Mouse (Mus musculus): Measurements from ENCODE around the gene Pde8b. TPM values are rescaled to one million over a fixed set of nuclear protein-coding genes. Genes with fewer than 3 reads are reported as not detected.
A peak's percentile ranks its signal among the peaks of the same experiment; 100 is the strongest.

Pde8b gene
- polyA plus RNA-seq (2012; ENCODE audit: insufficient read depth, insufficient read length, missing spikeins): not detected in 2 replicates

DNA sequence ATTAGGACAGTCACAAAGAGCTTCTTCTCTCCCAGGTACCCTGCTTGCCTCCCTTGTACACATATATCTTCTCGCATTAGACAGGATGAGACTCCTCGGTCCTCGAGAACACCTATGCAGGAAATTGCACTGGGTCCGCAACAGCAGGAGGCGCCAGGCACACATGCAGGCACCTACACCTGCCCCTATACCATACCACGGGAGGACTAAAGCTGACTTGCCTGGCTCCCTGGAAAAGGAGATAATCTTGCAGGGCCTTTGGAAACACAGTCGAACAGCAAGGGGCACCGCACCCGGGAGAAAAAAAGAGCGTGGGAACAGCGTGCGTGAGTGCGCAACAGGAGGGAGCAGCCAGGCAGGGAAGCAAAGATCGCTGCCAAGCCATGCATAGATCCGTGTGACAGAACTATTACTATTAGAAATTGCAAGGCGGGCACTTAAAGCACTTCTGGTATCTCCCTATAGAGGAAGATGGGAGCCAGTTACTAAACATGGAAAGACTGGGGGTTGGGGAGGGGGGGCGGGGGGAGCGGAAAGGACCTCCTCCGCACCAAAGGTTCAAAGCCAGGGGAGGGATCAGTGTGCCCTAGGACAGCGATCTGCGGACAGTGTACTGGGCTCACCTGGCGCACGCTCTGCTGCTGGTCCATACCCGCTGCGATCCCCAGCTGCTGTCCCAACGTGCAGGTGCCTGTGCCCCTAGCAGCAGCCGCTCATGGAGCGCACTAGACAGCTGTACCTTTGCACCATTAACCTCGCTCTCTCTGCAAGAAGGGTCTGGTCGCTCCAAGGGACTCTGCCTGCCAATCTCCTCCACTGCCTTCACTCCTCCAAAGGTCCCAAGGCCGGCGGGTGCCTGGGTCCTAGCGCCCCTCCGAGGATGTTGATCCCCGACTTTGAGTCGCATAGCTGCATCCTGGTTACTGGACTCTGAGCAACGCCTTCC is at the start of gene Pde8b:
Gene Pde8b (minus strand): TSS at position 826 of the 946 bp plus-strand sequence.
- peak within 1 kb of the TSS; percentile 14; the same call in 1 of the 2 replicates for H3K4me3 ChIP-seq (ENCODE audit: insufficient read depth, low read depth, low read length)
- no peak within 1 kb of the TSS for H3K27ac ChIP-seq (replicated peaks; ENCODE audit: low read depth, low read length)
- H3K4me1 ChIP-seq (ENCODE audit: control insufficient read depth, insufficient read depth, insufficient read length, low read length): no peaks in the 10 kb centered on the region

DNA sequence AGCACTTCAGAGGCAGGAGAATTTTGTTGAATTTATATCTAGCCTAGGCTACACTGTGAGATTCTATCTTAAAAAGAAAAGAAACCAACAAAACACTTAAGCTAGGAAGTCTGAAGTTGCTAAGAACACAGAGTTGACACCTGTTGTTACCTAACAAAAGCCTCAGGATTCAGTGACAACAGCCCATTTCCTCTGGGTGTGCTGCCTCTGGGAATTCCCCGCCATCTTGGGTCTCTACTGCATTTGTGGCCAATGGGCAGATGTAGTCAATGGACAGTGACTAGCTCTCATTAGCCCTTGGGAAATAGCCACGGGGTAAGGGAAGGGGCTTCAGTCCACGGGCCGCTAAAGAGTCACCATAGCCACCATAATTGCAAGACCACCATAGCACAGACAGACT is 41.8 kb upstream of the Pde8b start:
- no peak overlapping the region for H3K27ac ChIP-seq (replicated peaks; ENCODE audit: low read depth, low read length)
- H3K4me3 ChIP-seq (ENCODE audit: insufficient read depth, low read depth, low read length): no peak overlapping the region
- no peaks in the 10 kb centered on the region for H3K4me1 ChIP-seq (ENCODE audit: control insufficient read depth, insufficient read depth, insufficient read length, low read length)

DNA sequence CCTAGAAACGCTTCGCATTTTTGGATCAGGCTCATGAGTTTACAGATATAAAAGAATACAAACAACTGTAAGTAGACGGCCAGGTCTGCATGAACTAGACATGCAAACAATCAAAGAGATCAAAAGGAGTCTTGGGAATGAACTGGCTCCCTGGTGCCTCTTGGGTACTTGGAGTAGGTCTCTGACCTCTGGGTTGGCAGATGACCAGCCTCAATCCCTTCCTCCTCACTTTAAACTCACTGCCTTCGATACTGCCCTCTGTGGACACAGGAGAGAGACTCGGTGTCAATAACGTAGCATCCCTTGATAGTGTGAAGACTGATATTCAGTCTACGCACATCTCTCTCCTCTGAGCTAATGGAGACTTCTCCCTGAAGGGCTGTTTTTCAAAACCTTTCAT is 37.9 kb upstream of the Pde8b start:
- Histone ChIP-seq H3K4me3 (ENCODE audit: insufficient read depth, low read depth, low read length) (no peak overlapping the region), H3K4me1 (ENCODE audit: control insufficient read depth, insufficient read depth, insufficient read length, low read length) (no peaks in the 10 kb centered on the region), H3K27ac (replicated peaks; ENCODE audit: low read depth, low read length) (no peak overlapping the region)

DNA sequence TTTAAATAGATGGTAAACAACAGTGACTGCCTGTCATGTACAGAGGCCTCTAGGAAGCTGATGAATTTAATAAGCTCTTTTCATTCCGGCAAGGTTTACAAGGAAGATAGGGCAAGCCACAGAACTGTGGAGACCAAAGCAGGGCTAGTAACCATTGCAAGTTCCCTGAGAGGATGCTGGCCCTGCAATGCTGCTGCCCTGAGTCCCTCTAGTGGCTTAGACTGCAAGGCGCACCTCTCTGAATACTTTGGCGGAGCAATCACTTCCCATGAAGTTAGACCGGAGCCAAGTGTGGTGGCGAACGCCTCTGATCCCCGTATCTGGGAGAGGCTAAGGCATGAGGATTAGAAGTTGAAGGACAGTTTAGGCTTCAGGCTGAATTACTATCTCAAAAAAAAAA is 36.9 kb upstream of the Pde8b start:
- Histone ChIP-seq H3K4me1 (ENCODE audit: control insufficient read depth, insufficient read depth, insufficient read length, low read length) (no peaks in the 10 kb centered on the region), H3K27ac (replicated peaks; ENCODE audit: low read depth, low read length) (no peak overlapping the region), H3K4me3 (ENCODE audit: insufficient read depth, low read depth, low read length) (no peak overlapping the region)

DNA sequence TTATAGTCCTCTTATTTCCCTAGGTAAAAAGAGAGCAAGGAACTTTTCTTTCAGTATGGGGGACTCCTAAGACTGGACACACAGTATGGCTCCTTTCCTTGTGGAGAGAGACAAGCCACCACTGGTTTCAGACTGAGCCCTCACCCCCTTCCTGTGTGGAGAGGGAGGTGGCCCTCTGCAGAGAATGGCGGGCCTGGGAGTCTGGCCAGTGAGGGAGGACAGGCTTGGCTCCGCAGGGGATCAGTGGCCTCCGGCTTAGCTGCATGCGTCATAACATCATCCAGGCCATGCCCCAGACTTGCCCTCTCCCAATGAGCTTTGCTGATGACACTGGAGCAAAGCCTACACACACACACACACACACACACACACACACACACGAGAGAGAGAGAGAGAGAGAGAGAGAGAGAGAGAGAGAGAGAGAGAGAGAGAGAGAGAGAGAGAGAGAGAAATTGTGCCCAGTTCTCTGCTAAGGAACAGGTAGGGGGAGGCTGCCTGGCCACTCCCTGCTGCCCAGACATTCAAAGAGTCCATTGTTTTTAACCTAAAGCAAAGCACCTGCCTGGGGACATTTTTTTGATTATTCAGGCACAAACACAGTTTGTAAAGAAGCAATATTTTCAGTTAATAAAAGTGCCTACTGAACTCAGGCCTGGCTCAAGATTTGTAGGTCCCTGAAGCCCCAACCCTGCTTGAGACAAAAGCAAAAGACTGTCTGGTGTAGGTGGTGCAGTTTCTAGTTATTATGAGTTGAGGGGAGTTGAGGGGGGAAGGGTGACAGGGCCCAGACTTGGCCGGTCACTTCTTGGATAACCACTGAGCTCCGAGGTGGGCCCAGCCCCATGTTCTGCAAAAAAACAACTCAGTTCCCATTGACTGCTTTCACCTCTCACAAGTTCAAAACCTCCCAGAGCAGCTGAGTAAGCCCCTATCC is 31.9 kb upstream of the Pde8b start:
- H3K4me3 ChIP-seq (ENCODE audit: insufficient read depth, low read depth, low read length): no peak overlapping the region
- H3K4me1 ChIP-seq (ENCODE audit: control insufficient read depth, insufficient read depth, insufficient read length, low read length): no peaks in the 10 kb centered on the region
- no peak overlapping the region for H3K27ac ChIP-seq (replicated peaks; ENCODE audit: low read depth, low read length)

DNA sequence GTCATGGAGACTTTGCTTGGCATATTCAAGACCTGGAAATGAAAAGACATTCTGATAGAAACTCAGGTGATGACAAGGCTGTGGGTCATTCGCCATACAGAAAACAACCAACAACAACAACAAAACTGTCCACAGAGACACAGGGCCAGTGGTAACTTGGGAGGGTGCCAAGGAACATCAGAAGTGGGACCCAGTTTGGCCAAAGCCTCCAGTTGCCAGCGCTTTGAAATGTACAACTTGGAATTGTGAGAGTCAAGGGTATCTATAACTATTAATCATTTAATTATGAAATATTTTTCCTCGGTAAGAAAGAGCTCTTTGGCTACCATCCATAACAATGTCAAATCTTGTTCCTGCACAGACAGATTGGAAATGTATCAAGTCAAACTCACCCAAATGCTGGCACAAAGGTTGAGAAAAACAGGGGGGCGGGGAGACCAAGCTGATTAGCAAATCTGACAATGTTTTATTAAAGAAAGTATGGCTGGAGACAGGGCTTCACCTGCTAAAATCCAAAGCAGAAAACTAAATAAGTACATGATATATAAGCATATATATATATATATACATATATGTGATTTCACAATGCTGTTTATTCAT is 28.4 kb upstream of the Pde8b start:
- Histone ChIP-seq H3K27ac (replicated peaks; ENCODE audit: low read depth, low read length) (no peak overlapping the region), H3K4me3 (ENCODE audit: insufficient read depth, low read depth, low read length) (no peak overlapping the region), H3K4me1 (ENCODE audit: control insufficient read depth, insufficient read depth, insufficient read length, low read length) (no peaks in the 10 kb centered on the region)

DNA sequence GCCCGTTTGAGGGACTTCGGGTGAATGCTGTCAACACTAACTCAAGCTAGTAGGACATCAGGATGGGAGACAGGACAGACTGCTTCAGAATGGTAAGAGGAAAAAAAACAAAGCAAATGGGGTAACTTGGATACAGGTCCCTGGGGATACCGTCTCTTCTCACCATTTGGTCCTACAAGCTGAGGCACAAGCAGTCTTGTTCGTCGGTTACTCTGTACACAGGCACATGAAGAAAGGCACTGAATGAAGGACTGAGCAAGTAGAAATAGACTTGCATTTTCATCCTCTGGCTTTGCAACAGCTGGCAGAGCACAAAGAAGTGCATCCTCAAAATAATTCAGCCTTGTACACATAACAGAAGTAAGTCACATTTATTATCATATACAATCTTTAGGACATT is 14.6 kb upstream of the Pde8b start:
- H3K4me1 ChIP-seq (ENCODE audit: control insufficient read depth, insufficient read depth, insufficient read length, low read length): no peaks in the 10 kb centered on the region
- no peak overlapping the region for H3K4me3 ChIP-seq (ENCODE audit: insufficient read depth, low read depth, low read length)
- H3K27ac ChIP-seq (replicated peaks; ENCODE audit: low read depth, low read length): no peak overlapping the region

DNA sequence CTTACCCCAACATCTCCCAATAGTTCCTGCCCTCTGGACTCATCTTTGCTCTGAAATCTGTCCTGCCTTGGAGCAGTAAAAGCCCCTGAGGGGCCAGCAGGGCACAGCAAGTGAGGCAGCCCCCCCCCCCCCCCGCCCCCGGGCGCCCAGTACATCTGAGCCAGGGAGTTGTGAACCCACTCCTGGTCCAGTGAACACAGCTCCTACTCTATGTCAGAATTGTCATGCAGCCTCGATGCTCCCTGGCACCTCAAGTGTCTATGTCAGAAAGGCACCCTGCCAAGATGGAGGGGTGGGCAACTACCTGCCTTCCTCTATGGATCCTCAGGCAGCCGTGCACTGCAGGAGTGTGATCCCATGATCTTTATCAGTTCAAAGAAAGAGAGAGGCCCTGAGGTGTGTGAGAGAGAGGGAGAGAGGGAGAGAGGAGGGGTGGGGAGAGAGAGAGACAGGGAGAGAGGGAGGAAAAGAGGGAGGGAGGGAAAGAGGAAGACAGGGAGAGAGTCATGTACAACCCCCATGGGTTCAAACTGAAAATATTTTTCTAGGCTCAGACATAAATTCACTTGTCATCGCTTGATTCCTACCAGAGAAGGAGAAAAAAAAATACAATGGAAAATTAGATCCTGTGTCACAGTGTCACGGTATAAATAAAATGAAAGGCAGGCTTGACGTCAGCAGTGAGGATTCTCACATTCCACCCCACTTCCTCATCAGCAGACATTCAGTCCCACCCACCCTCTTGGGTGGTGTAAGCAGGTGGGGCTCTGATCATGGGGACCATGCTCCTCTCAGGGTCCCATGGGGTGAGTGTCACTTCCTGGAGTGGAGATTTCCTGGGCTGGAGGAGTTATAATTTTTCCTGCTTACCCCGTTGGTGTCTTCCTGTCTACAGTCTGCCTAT is 11.0 kb upstream of the Pde8b start:
- Histone ChIP-seq H3K27ac (replicated peaks; ENCODE audit: low read depth, low read length) (0 out of 2 replicates have a peak overlapping the region, but pooled peaks have one; percentile 53), H3K4me3 (ENCODE audit: insufficient read depth, low read depth, low read length) (no peak overlapping the region), H3K4me1 (ENCODE audit: control insufficient read depth, insufficient read depth, insufficient read length, low read length) (no peaks in the 10 kb centered on the region)

DNA sequence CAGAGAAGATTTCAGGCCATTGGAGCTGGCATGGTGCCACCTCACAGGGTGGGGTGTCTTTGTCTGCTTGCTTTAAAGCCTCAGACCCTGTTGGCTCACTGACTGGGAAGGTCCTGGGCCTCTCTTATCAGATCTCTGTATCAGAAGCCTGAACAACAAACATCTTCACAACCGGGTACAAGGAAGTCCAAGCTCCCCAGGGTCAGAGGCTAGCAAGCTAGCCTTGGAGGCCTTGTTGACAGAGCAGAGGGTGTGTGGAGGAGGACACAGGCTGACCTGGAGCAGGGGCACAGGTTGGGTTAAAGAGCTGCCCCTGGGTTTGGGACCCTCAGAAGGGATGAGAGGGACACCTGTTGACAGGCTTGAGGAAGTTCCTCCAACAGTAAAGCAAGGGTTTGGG is 10.3 kb upstream of the Pde8b start:
- Histone ChIP-seq H3K4me3 (ENCODE audit: insufficient read depth, low read depth, low read length) (no peak overlapping the region), H3K4me1 (ENCODE audit: control insufficient read depth, insufficient read depth, insufficient read length, low read length) (no peaks in the 10 kb centered on the region), H3K27ac (replicated peaks; ENCODE audit: low read depth, low read length) (no peak overlapping the region)

DNA sequence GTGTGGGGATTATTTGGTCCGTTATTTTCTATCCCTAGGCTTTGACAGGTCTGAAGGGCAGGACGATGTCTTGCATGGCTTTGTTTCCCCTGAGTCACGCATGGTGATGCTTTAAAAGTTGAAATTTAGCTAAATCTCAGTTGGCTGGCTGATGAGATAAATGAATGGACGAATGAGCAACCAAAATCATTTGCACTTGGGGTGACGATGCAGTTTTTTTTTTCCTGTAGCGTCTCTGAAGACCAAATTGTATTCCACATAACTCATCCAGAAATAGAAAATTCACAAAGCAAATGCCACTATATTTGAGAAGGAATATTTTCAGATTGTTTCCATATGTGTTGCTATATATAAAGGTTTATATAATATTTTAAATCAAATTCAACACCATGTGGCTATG is 6.9 kb upstream of the Pde8b start:
- Histone ChIP-seq H3K4me3 (ENCODE audit: insufficient read depth, low read depth, low read length) (no peak overlapping the region), H3K4me1 (ENCODE audit: control insufficient read depth, insufficient read depth, insufficient read length, low read length) (no peaks in the 10 kb centered on the region), H3K27ac (replicated peaks; ENCODE audit: low read depth, low read length) (no peak overlapping the region)

DNA sequence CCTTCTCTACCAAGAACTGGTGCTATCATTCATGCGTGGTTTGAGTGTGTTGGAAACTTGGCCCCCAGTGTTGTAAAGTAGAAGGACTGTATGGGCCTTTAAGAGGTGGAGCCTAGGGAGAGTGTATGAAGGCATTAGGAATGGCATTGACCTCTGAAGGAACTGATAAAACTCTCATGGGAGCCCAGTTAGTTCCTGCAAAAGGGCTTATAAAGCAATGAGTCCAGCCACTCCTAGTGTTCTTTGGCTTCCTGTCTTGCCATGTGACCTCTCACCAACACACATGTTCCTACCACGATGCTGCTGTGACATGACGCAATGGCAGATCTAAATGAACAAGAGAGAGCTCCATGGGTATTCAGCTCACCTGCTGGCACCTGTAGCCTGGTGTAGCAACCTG is 4.9 kb upstream of the Pde8b start:
- no peak overlapping the region for H3K27ac ChIP-seq (replicated peaks; ENCODE audit: low read depth, low read length)
- no peak overlapping the region for H3K4me3 ChIP-seq (ENCODE audit: insufficient read depth, low read depth, low read length)
- no peaks in the 10 kb centered on the region for H3K4me1 ChIP-seq (ENCODE audit: control insufficient read depth, insufficient read depth, insufficient read length, low read length)

DNA sequence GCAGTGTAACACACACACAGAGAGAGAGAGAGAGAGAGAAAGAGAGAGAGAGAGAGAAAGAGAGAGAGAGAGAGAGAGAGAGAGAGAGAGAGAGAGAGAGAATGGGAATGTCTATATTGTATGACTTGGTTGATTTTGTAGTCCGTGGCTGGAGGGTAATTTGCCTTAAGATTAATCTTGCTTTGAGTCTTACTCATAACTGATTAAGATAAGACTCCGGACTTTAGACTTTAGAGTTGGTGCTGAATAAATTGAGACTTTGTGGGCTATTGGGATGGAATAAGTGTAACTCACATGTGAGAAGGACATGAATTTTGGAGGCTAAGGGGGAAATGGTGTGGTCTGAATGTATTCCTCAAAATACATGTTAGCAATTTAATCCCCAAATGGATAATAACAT is 7.1 kb downstream of the Pde8b start:
- no peaks in the 10 kb centered on the region for H3K4me1 ChIP-seq (ENCODE audit: control insufficient read depth, insufficient read depth, insufficient read length, low read length)
- no peak overlapping the region for H3K4me3 ChIP-seq (ENCODE audit: insufficient read depth, low read depth, low read length)
- H3K27ac ChIP-seq (replicated peaks; ENCODE audit: low read depth, low read length): no peak overlapping the region

DNA sequence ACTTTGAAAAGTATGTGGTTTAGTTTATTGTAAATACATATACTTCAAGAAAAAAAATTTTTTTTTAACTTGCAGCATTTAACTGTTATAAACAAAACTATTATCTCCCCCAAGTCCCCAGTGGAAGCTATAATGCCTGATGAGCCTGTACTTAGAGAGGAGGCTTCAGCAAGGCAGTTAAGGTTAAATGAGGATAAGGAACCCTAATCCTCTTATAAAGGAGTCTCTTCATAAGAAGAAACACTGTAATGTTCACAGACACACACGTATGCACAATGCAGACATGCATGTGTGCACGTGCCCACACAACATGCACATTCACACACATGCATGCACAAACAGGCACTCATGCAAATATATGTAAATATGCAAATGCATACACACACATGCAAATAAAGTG is 12.6 kb downstream of the Pde8b start:
- H3K27ac ChIP-seq (replicated peaks; ENCODE audit: low read depth, low read length): no peak overlapping the region
- H3K4me3 ChIP-seq (ENCODE audit: insufficient read depth, low read depth, low read length): no peak overlapping the region
- H3K4me1 ChIP-seq (ENCODE audit: control insufficient read depth, insufficient read depth, insufficient read length, low read length): no peaks in the 10 kb centered on the region

DNA sequence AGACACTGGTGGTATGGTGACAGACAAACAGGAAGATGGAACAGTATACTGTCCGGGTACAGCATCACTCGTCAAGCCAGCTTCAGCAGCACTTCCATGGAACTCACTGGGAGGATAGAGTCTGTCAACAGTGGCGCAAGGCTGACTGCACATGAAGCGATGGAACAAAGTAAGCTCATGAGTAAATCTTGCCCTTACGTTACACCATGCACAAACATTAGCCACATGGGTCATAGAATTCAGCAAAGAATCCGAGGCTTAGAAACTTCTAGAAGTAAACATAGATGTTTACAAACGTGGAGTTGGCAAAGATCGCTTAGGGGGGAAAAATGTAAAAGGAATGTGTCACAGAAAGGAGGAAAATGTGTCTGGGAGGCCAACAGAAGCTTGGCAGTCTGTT is 14.9 kb downstream of the Pde8b start:
- H3K4me1 ChIP-seq (ENCODE audit: control insufficient read depth, insufficient read depth, insufficient read length, low read length): no peaks in the 10 kb centered on the region
- H3K4me3 ChIP-seq (ENCODE audit: insufficient read depth, low read depth, low read length): no peak overlapping the region
- H3K27ac ChIP-seq (replicated peaks; ENCODE audit: low read depth, low read length): no peak overlapping the region

Measured in brown adipose tissue, adult 24 weeks (tissue).